Mouse (Mus musculus): Measurements from ENCODE around the gene Lnpk. TPM values are rescaled to one million over a fixed set of nuclear protein-coding genes. Genes with fewer than 3 reads are reported as not detected.
A peak's percentile ranks its signal among the peaks of the same experiment; 100 is the strongest.

Gene Lnpk
- total RNA-seq (2021) = 10 to 100 TPM; 61.9 to 67.5 TPM
- long read RNA-seq, experiment 1, transcript Lnpk-203 (14 exons, 3,321 nt) = major isoform, 41 of 55 reads
- long read RNA-seq, experiment 1, partial matches to known transcripts = 2 of 55 reads
- long read RNA-seq, experiment 1, other reads (novel, unspliced or antisense) = 7 of 55 reads
- long read RNA-seq, experiment 2, transcript Lnpk-201 (13 exons, 3,195 nt) = minor isoform, 5 of 35 reads
- long read RNA-seq, experiment 2, transcript Lnpk-203 (14 exons, 3,321 nt) = major isoform, 25 of 35 reads
- long read RNA-seq, experiment 2, partial matches to known transcripts = 1 of 35 reads
- long read RNA-seq, experiment 2, other reads (novel, unspliced or antisense) = 4 of 35 reads

DNA sequence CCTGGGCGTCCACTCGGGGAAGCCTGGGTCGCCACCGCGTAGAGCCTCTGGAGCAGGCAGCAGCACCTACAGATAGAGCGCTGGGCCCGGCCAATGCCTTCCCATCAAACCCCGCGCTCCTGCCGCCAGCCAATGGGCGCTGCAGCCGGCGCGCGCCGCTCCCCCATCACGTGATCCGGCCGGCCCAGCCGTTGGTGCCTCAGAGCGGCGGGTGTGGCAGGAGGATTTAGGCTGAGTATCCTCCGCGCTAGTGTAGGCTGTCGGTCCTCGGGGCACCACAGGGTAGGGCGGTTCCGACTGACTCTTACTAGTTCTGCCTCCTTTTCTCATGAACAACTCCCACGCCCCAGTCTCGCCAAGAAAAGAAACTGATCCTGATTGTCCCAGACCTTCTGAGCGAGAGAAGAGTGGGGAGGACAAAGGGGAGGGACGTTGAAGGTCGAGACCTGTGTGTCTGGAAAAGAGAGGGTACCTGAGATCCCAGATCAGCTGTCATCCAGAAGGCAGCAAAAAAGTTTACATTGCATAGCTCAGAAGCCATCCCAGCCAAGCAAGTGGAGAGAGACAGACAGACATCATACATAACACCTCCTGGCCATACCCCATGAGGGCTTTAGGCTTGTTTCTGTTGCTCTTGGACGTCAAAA lies at the start of gene Lnpk:
Gene Lnpk, minus strand, starts transcription at position 593 of the 647 bp plus-strand sequence.
- DNase-seq (ENCODE audit: low spot score) = peak; percentile 92

DNA sequence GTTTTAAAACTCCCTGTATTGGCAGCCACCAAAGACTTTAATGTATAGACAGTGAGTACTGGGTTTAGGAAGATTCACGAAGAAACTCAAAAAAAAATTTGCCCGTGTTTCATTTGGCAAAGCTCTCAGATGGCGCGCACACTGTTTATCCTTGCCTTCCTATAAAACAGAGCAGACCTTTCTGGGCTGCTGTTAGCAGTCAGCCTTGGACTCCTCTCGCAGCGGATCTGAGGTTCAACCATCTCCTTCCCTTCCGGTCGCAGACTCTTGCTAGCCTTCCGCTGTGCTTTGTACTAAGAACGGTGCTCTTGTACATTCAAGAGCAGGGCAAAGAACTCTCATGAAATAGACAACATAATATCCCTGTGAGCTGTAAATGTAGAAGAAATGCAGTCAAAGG lies 41.1 kb upstream of the Lnpk start:
- DNase-seq (ENCODE audit: low spot score) = no peak

DNA sequence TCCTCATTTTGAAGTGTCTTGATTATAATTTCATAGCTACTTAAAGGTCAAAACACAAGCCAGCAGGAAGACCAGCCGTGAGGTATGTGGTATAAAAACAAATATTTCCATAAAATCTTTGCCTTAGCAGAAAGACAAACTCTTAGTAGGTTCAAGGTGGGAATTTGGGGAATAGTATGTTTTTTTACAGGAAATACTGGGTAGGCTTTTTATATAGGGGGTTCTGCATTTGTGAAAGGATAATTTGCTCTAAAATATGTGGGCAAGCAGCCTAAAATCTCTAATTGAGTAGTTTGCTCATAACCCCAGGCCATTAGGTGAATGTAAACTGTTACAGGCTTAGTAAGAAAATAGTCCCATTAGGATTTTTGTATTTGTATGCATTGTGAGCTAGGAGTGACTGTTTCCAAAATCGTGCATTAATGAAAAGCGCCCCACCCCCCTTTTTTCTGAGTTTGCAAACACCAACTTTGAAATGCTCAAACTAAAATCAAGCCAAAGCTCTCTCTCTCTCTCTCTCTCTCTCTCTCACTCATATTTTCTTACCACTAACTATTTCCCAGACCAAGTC lies 40.5 kb upstream of the Lnpk start:
- no peak for DNase-seq (ENCODE audit: low spot score)

DNA sequence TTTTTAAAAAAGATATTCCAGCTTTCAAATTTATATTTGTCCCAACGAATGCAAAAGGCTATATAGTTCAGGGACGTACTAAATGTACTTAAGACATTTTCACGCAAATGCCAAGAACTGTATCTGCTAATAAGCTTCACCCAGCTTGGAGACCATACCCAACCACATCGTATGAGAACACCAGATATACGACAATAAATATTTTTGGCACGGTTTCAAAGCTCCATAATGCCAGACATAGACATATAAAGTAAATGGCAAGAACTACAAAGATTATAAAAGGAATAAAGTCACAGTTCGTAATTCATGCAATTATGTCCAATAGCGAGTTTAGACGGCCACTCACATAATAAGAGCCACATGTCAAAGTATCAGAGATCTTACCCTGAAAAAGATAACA lies 38.5 kb upstream of the Lnpk start:
- DNase-seq (ENCODE audit: low spot score) = no peak

DNA sequence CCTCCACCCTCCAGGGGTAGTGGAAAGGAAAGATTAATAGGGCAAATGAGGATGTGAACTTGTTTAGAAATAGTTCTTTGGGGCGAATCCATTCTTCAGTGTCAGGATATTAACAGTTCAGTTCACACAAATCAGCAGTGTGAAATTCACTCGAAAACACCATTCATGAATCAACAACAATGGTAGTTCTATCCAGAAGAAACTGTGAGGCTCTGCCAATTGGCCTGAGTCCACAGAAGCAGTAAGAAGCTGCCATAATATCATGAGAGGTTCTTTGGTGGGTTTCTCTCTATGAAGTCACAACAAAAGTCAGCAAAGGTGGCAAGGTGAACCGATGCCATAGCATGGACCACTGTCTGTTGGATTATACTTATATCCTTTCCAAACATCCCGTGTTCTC lies 32.2 kb upstream of the Lnpk start:
- no peak for DNase-seq (ENCODE audit: low spot score)

DNA sequence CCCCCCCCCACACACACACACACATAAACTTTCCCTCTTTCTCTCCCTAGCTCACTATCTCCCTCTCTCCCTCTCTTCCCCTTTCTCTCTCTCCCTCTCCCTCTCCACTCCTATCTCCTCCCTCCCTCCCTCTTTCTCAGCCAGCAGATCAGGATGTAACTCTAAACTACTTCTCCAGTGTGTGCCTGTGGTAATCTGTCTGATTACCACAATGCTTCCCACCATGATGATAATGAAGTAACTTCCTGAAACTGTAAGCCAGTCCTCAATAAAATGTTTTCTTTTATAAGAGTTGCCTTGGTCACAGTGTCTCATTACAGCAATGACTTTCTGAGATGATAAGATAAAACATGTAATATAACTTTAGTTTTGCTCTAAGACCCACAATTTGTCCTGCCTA lies 30.1 kb upstream of the Lnpk start:
- no peak for DNase-seq (ENCODE audit: low spot score)

DNA sequence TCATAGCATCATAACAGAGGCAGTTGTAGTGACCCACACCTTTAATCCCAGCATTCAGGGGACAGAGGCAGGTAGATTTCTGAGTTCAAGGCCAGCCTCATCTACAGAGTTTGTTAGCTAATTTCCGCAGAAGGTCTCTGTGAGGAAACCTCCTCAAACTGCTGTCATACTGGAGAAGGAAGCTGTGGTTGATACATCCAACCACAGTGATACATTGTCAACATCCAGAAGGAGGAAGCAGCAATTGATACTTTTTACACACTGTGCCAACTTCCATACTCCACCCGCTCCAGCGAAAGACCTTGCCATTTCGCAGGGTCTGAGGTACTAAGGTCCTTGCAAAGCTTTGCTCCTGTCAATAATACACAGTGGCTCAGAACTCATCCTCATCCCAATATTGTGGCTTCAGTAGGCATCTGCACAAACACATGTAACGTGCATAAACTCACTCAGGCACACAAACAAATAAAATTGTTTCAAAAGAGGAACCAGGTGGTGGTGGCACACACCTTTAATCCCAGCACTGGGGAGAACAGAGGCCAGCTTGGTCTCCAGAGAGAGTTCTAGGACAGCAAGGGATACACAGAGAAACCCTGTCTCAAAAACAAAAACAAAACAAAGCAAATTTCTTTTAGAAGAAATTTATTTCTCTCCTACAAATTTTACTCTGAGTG lies 27.0 kb upstream of the Lnpk start:
- no peak for DNase-seq (ENCODE audit: low spot score)

DNA sequence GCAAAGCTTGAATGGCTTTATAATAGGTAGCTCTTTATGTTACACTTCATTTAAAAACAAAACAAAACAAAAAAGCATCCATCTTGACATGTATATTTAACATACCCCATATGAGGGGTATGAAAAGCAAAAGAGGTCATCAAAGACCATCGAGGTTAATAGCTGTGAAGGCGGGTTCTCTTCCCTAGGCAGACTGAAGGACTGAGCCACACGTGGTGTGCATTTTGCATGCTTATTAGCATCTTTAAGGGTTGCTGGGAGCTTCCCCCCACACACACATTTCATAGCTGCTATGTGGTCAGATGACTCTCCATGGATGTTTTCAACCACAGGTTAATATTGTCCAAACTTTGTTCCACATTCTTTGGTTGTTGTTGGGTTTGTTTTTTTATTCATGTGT lies 24.8 kb upstream of the Lnpk start:
- no peak for DNase-seq (ENCODE audit: low spot score)

DNA sequence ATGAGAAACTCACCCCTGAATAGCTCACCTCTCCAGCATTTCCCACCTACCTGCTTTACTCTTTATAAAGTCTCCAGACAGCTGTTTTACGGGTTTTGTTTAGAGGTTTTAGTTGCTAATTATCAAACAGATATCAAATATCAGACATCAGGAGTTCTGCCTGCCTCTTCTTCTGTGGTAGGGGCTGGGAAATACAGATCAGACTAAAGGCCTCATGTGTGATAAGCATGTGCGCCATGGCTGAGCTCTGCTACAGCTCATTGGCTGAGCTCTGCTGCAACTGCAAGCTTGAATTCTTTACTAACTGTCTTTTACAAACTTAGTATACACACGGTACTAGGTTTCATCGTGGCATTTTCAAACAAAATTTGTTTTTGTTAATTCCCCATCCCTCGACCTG lies 23.2 kb upstream of the Lnpk start:
- DNase-seq (ENCODE audit: low spot score) = no peak

DNA sequence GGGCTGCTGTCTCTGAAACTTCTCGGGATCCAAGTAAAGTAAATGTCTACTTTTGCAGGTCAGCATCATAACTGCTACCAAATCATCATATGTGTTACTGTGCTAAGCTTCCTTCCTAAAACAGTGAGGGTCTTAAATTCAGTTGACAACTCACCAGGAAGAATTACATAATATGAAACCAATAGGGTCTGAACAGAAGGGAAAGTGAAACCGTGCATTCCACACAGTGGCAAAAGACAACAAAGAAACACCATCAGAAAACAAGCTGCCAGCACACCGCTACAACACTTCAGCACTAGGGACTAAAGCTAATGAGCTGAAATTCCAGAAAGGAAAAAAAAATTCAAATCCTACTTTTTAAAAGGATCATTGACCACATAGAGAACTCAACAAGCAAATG lies 17.9 kb upstream of the Lnpk start:
- DNase-seq (ENCODE audit: low spot score) = no peak

DNA sequence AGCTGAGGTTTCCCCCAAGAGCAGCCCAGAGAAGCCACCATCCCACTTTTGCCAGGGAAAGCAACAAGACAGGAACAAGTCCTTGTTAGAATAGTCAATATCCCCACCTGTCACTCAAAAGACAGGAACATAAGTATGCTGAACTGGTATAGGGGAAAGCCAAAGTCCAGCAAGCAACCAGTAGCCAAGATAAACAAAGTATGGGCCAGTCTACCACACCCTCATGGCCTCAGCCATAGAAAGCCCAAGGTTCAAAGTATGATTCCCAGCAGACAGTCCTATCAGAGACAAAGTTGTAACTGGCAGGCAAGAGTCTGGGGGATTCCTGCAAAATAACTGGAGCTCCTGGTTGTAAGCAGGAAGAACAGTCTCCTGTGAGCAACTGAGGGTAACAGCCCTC lies 16.9 kb upstream of the Lnpk start:
- no peak for DNase-seq (ENCODE audit: low spot score)

DNA sequence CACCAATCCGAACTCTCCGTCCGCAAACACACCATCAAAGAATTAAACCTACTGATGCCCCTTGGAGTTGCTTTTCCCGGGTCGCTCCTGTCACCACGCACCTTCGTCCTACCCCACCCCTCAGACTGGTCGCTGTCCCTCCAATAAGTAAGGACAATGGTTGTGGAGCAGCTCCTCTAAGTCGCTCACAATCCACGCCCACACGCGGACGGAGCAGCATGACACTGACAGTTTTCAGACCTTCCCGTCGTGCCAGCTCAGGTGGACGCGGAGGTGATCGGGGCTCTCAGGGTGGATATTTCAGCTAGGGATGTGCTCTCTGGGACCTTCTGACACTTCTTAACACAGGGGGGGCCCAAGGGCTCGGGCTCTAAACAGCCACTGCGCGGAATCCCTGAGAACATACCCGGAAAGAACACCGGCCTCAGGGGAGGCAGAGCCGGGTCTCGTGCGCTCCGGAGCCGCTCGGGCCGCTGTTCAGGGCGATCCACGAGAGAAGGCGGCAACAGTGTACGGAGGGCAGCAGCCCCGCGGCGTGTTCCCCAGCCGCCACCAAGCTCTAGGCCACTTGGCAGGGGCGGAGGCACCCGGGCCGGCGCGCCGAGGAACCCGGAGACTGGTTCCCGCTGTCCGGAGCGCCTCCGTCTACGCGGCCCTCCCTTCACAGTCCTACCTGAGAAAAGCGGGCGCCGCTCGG lies 941 bp downstream of the Lnpk start:
- DNase-seq (ENCODE audit: low spot score) = peak; percentile 15

DNA sequence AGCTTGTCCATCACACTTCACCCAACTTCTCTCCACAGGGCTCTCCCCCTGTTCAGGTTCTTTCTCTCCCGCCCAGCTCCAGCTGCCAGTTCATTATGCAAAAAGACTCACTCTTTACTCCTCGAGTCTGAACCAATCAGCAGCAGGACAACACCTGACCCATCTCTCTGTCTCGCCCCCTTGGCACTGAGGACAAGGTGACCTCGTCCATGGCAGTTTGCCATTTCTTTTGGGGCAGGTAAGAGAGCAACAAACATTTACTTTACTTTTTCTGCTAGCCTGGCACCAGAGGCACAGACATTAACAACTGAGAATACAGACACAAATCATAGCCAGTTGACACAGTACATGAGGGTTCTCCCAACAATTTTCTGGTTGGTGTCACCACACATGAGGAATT lies 8.8 kb downstream of the Lnpk start:
- no peak for DNase-seq (ENCODE audit: low spot score)

DNA sequence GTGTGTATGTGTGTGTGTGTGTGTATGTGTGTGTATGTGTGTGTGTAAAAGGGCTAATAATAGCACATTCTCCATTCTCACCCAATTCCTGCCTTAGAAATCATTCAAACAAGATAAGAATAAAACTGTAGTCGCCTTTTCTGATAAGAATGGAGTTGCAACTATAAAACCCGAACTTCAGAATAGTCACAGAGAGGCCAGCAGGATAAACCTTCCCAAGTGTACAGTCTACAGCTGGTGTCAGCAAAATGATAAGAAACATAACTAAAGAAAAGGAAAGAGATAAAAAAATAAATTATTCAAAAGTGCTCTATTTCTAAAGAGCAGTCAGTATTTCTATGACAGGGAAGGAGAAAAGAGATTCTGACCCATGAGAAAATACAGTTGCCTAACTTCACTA lies 19.4 kb downstream of the Lnpk start:
- no peak for DNase-seq (ENCODE audit: low spot score)

DNA sequence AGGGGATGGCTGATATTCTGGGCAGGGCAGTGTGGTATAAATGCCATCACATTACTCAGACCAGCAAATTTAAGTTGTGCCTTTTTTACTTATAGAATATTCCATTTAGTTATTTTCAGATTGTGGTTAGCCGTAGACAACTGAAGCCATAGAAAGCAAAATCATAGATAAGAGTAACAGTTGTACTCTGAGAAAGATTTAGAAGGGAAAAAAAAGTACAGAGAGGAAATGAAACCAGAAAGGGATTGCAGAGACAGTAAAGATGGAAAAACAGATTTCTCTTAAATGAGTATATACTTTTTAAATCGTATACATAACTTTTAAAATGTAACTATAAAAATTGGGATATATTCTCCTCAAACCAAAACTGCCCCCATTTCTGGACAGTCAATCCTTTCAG lies 20.1 kb downstream of the Lnpk start:
- DNase-seq (ENCODE audit: low spot score) = no peak

DNA sequence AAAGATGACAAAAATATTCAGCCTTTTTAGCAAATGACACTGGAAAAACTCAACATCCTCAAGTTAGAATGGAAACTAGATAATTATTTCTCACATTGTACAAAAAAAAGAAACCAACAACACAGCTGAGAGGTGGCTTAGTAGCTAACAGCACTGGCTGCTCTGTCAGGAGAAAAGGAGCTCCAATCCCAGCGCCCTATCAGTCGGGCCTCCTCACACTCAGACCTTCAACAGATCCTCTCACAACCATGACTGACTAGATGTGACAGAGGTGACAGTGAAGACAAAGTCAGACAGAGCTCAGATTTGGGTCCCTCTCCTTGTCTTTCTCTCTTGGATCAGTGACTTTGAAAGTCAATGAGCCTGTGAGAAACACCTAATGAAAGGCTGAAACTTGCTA lies 21.8 kb downstream of the Lnpk start:
- DNase-seq (ENCODE audit: low spot score) = no peak

DNA sequence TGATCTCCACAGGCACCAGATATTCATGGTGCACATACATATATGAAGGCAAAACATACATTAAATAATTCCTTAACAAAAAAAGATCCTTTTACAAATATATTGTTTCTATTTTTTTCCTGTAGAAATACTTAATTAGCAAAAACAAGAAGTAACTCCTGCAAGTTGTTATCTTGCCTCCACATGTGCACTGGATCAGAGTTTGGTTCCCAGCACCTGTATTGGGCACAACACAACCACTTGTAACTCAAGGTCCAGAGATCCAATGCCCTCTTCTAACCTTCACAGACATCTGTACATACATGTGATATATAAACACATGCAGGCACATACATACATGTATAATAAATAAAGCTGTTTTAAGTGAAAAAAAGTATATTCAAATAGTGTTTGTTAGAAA lies 27.3 kb downstream of the Lnpk start:
- no peak for DNase-seq (ENCODE audit: low spot score)

DNA sequence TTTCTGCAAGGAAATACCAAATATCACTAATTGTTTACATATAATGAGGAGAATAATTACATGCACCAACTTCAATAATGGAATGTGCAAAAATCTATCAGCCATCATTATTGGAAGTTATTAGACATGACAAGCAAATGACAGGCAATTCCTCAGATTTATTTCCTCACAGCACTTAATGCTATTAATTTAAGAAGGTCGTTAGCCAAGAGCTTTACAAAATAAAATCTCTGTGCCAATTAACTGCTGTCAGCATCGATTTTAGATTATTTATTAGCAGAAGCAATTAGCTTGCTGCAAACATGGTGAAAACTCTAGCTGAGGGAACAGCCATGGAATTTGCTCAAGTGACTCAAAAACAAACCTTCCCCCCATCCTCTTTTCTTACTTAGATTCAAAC lies 30.9 kb downstream of the Lnpk start:
- DNase-seq (ENCODE audit: low spot score) = no peak

DNA sequence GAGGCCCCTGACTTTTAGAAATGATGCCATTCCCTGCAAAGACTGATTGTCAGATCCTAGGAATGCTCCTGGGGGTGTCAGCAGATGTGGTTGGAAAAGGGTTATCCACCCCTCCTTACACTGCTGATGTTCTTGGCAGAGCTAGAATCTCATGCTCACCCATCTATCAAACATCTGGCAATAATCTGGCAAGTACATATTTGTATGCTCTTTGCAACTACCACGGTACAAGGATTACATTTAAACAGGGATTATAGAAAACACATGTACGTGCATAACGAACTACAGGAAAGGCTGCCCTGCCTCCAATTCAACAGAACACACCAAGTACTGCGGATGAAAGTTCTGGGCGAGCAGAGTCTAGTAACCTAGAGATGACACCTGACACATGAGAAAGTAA lies 70.9 kb downstream of the Lnpk start:
- DNase-seq (ENCODE audit: low spot score) = no peak

DNA sequence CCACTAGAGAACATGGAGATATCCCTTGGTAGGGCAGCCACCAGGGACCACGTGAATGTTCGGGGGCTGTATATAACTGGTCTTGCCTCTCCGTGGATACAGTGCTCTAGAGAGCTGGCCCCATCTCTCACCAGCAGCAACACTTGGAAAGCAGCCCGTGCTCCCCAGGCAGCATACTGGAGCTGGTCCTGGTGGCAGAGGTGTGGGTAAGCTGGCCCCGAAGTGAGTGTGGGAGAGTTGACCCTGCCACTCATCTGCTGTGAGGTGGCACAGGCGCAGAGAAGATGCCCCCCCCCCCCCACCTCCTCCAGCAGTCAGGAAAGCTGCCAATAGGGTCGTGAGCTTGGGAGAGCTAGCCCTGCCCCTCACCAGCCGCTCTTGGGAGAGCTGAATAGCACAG lies 72.8 kb downstream of the Lnpk start:
- DNase-seq (ENCODE audit: low spot score) = no peak

DNA sequence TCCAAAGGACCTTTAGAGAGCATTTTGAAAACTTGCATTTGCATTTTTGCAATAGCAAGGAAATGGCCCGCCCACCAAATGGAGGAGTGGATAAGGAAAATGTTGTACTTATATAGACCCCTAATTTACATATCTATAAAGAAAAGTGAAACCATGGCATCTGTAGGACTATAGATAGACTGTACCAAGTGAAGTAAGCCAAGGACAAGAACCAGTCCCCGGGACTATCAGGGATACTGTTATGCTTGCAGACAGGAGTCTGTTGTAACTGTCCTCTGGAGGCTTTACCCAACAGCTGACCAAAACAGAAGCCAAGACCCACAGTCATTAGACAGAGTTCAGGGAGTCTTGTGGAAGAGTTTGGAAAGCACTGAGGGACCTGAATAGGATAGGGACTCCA lies 78.9 kb downstream of the Lnpk start:
- no peak for DNase-seq (ENCODE audit: low spot score)

DNA sequence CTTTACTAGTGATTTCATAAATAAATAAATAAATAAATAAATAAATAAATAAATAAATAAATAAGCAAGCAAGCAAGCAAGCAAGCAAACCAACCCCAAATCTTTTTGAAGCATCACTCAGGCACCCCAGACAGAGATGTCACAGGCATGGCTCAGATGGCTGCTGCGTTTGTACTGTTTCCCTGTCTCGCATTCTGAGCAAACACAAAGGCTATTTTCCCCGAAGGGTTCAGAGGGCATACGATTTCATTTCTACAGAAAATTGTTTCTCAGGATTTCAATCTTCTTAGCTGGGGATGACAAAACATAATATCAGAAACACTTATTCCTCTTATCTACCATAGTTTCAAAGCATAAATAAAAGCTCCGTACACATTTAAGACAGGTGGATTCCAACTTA lies 81.4 kb downstream of the Lnpk start:
- no peak for DNase-seq (ENCODE audit: low spot score)
